Mouse (Mus musculus): Measurements from ENCODE around the gene Qk. TPM values are rescaled to one million over a fixed set of nuclear protein-coding genes. Genes with fewer than 3 reads are reported as not detected.

The Qk gene
- 11.5 and 17.1 TPM in 2 replicates for polyA plus RNA-seq (2015; fragmentation: Nextera tagmentation; extraction: Ambion mirVana)

GRCm38 (mm10) chr17:10319685-10320455 lies at the start of gene Qk:
Gene Qk (minus strand): TSS chr17:10319854.

Data from adrenal gland, postnatal 0 days (tissue).